Mouse (Mus musculus) liver, postnatal 0 days (tissue): ENCODE data around the gene Inhbb.

Source experiments
- CTCF ChIP-seq: sonication (generic); IDR thresholded peaks from 2 replicates; pipeline ENCODE4 v1.5.1; 2016; ENCODE audit warnings: antibody characterized with exemption, low read depth
- EP300 ChIP-seq: IDR thresholded peaks from 2 replicates; pipeline ENCODE4 v1.6.1; 2016; ENCODE audit warnings: antibody characterized with exemption, low read depth, mild to moderate bottlenecking

GRCm38 (mm10) chr1:119420189-119420983 lies 1.7 kb downstream of the Inhbb start:
- TF ChIP-seq CTCF (no peak), EP300 (no peak)
